Mouse (Mus musculus): ENCODE measurements around the gene Lgr4.

DNA sequence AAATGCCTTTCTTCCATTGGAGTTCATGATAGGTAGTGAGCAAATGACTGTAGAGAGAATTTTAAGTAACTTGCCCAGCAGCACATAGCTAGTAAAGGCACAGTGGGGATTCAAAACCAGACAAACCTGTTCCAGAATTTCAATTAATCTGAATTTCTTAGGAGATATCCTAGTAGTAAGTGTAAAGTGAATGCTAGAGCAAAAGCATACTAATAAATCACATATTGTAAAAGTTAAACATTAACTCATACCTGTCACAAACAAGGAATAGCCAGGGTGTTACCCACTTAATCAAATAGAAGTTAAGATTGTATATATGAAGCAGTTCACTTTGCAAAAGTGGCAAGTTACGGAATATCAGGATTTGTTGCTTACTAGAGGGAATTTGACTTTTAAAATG, 74.3 kb downstream of the Lgr4 start:
- TF ChIP-seq CTCF (IDR thresholded peaks at IDR 0.05; ENCODE audit: low read depth, low read length) (no peak), POLR2A (IDR thresholded peaks at IDR 0.05; ENCODE audit: extremely low read depth, insufficient read depth, low read length) (no peak)

Data from liver, adult 2 months (tissue).